Mouse (Mus musculus): ENCODE measurements around the gene Inhba. TPM values are rescaled to one million over a fixed set of nuclear protein-coding genes. Genes with fewer than 3 reads are reported as not detected.

Gene Inhba
- polyA plus RNA-seq, 1 experiment from 2014 or later, result 11.7 TPM

DNA sequence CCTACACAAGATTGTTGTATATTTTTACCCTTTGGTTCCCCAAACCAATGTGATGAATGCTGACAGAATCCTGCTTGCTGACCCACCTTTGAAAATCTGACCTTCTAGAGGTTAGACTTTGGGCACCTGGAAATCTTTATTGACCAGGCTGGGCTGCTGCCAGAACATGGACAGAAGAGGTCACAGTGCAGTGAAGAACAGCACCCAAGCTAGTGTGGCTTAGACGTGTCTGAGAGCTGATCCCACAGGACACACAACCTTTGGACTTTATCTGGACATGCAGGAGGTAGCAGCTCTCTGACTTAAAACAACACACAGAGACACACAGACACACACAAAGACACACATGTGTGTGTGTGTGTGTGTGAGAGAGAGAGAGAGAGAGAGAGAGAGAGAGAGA, 3.3 kb upstream of the Inhba start:
- Histone ChIP-seq H3K4me1 (ENCODE audit: control insufficient read depth, insufficient read depth, low read length) (peaks cover 9% of the 10 kb centered on the region), H3K4me3 (ENCODE audit: low read length) (no peak overlapping the region), H3K27ac (ENCODE audit: low read length) (no peak overlapping the region), H3K4me2 (ENCODE audit: low read depth, low read length) (no peak overlapping the region), H3K27me3 (ENCODE audit: control insufficient read depth, insufficient read depth, low read length) (no peaks in the 10 kb centered on the region), H3K36me3 (ENCODE audit: control insufficient read depth, insufficient read depth) (no peaks in the 10 kb centered on the region), H3K9me3 (replicated peaks; ENCODE audit: control insufficient read depth, low read length) (no peaks in the 10 kb centered on the region), H3K9ac (ENCODE audit: low read length) (no peak overlapping the region)
- WGBS, result 44% methylated on average over 1 of the region's 1 CpGs
- ATAC-seq (replicated peaks; ENCODE audit: extremely low read depth, insufficient read depth, low FRiP score), result no peak

DNA sequence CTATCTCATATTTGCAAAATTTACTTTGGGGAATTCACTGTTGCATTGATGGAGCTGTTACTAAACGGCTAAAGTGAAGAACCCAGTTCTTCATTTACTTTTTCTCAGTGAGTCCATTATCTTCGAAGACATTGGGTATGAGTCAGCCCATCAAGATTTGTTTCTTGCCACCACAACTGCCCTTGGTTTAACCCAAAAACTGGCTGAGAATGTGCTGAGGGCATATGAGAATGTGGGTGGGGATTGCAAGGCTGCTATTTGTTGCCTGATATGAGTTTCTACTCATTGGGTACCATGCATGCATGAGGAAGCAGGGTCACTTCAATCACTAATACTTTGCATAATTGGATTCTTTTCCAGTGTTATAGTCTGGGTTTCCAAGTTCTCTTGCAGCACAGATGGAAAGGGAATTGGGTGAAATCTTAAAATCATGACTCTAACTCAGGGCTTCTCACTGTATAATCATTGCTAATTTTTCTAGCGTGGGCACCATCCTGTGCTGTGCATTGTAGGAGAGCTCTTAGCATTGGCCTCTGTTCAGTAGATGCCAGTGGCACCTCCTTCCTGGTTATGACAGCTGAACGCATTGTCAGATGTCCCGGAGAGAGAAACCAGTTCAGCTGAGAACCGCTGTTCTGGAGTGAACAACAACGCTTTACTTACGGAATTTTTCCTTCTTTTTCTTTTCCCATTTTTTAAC, 1.7 kb upstream of the Inhba start:
- H3K4me2 ChIP-seq (ENCODE audit: low read depth, low read length), result no peak overlapping the region
- no peaks in the 10 kb centered on the region for H3K36me3 ChIP-seq (ENCODE audit: control insufficient read depth, insufficient read depth)
- H3K9me3 ChIP-seq (replicated peaks; ENCODE audit: control insufficient read depth, low read length), result no peaks in the 10 kb centered on the region
- H3K27ac ChIP-seq (ENCODE audit: low read length), result no peak overlapping the region
- no peak for ATAC-seq (replicated peaks; ENCODE audit: extremely low read depth, insufficient read depth, low FRiP score)
- WGBS, result 90% methylated on average over 8 of the region's 8 CpGs
- no peak overlapping the region for H3K4me3 ChIP-seq (ENCODE audit: low read length)
- H3K9ac ChIP-seq (ENCODE audit: low read length), result no peak overlapping the region
- H3K4me1 ChIP-seq (ENCODE audit: control insufficient read depth, insufficient read depth, low read length), result peaks cover 9% of the 10 kb centered on the region
- H3K27me3 ChIP-seq (ENCODE audit: control insufficient read depth, insufficient read depth, low read length), result no peaks in the 10 kb centered on the region

DNA sequence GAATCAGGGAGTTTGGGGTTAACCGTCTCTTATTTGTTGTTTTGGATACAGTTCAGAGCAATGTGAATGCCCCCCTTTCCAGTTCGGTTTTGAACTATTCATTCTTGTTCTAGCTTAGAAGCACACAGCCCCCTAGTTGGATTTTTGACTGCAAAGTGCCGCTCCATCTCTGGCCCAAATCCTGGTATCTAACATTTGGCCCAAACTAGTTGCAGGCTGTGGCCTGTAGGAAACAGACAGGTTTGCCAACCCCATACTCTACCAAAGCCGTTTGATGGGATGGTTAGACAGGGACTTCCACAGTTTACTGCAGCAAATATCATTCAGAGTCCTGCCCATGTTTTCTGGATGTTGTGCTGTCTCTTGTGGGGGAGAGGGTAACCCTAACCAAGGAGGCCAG, 1.1 kb upstream of the Inhba start:
- peaks cover 9% of the 10 kb centered on the region for H3K4me1 ChIP-seq (ENCODE audit: control insufficient read depth, insufficient read depth, low read length)
- no peaks in the 10 kb centered on the region for H3K9me3 ChIP-seq (replicated peaks; ENCODE audit: control insufficient read depth, low read length)
- H3K36me3 ChIP-seq (ENCODE audit: control insufficient read depth, insufficient read depth), result no peaks in the 10 kb centered on the region
- no peak overlapping the region for H3K4me3 ChIP-seq (ENCODE audit: low read length)
- ATAC-seq (replicated peaks; ENCODE audit: extremely low read depth, insufficient read depth, low FRiP score), result no peak
- H3K27ac ChIP-seq (ENCODE audit: low read length), result no peak overlapping the region
- no peak overlapping the region for H3K9ac ChIP-seq (ENCODE audit: low read length)
- H3K27me3 ChIP-seq (ENCODE audit: control insufficient read depth, insufficient read depth, low read length), result no peaks in the 10 kb centered on the region
- WGBS, result 82% methylated on average over 4 of the region's 4 CpGs
- H3K4me2 ChIP-seq (ENCODE audit: low read depth, low read length), result no peak overlapping the region

DNA sequence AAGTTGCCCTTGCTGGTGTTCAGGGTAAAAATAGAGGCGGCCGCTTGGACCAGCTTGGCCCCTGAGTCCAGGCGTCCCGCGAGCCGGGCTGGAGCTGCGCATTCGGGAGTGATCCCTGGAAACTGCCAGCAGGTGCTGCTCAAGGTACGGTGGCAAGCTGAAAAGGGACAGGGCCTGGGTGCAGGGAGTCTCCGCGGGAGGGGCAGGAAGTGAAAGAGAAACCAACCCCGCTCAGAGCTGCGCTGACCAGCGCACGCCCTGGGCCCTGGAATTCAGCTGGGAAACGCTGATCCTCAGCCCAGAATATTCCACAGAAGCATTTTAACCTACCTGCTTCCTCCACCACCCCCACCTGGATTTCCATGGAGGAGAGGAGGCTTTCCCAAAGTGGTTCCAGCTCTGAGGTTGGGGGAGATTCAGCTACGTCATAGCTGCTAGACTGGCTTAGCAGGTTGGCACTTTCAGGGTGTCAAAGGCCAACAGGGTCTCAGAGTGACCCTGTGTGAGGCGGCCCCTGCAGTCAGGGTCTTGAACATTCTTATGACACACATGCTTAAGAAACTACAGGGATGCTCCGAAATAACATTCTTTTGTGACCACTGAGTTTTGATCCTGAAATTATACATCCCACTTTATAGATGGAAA, 714 bp downstream of the Inhba start:
- Histone ChIP-seq H3K36me3 (ENCODE audit: control insufficient read depth, insufficient read depth) (no peaks in the 10 kb centered on the region), H3K27ac (ENCODE audit: low read length) (peak overlapping the region; percentile 72), H3K4me1 (ENCODE audit: control insufficient read depth, insufficient read depth, low read length) (peaks cover 9% of the 10 kb centered on the region), H3K4me3 (ENCODE audit: low read length) (peak overlapping the region; percentile 55), H3K27me3 (ENCODE audit: control insufficient read depth, insufficient read depth, low read length) (peaks cover 4% of the 10 kb centered on the region; the same call in 1 of the 2 replicates), H3K4me2 (ENCODE audit: low read depth, low read length) (peak overlapping the region; percentile 77), H3K9ac (ENCODE audit: low read length) (peak overlapping the region; percentile 81), H3K9me3 (replicated peaks; ENCODE audit: control insufficient read depth, low read length) (no peaks in the 10 kb centered on the region)
- ATAC-seq (replicated peaks; ENCODE audit: extremely low read depth, insufficient read depth, low FRiP score), result peak; percentile 93
- 5% methylated on average over 19 of the region's 19 CpGs for WGBS

DNA sequence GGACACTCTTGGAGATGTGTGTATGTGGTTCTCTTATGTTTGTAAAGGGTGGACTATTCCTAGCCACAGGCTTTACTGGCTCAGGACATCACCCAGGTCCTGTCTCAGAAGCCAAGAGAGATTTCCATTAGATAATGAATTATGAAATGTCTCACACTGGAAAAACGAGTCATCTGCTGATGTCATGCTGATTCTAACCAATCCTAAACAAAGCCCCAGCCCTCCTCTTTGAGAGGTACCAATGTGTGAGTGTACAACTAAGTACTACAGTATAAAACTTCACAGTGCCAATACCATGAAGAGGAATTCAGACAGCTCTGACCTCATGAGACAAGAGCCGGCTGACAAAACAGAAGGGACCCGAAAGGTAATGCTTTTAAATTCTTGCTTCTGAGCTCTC, 2.5 kb downstream of the Inhba start:
- Histone ChIP-seq H3K4me3 (ENCODE audit: low read length) (no peak overlapping the region), H3K27me3 (ENCODE audit: control insufficient read depth, insufficient read depth, low read length) (peaks cover 4% of the 10 kb centered on the region; the same call in 1 of the 2 replicates), H3K27ac (ENCODE audit: low read length) (no peak overlapping the region), H3K36me3 (ENCODE audit: control insufficient read depth, insufficient read depth) (no peaks in the 10 kb centered on the region), H3K9ac (ENCODE audit: low read length) (no peak overlapping the region), H3K9me3 (replicated peaks; ENCODE audit: control insufficient read depth, low read length) (no peaks in the 10 kb centered on the region), H3K4me1 (ENCODE audit: control insufficient read depth, insufficient read depth, low read length) (peaks cover 15% of the 10 kb centered on the region), H3K4me2 (ENCODE audit: low read depth, low read length) (no peak overlapping the region)
- 45% methylated on average over 3 of the region's 3 CpGs for WGBS
- ATAC-seq (replicated peaks; ENCODE audit: extremely low read depth, insufficient read depth, low FRiP score), result no peak

DNA sequence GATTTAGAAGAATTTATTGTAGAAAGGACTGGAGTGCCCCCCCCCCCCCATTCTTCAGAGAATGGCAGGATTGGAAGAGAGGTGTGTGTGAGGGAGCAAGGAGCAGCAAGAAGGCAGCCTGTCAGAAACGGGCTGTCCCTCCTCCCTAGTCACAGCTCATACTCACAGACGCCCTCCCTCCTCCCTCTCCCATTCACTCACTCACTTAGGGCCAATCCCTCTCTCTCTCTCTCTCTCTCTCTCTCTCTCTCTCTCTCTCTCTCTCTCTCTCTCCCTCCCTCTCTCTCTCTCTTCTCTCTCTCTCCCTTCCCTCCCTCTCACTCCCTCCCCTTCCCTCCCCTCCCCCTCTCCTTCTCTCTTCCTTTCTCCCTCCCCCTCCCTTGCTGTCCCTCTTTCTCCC, 4.9 kb downstream of the Inhba start:
- Histone ChIP-seq H3K9ac (ENCODE audit: low read length) (no peak overlapping the region), H3K36me3 (ENCODE audit: control insufficient read depth, insufficient read depth) (no peaks in the 10 kb centered on the region), H3K27ac (ENCODE audit: low read length) (no peak overlapping the region), H3K4me3 (ENCODE audit: low read length) (peak overlapping the region; percentile 65; the same call in 1 of the 2 replicates), H3K4me1 (ENCODE audit: control insufficient read depth, insufficient read depth, low read length) (peaks cover 12% of the 10 kb centered on the region), H3K4me2 (ENCODE audit: low read depth, low read length) (peak overlapping the region; percentile 82; the same call in 1 of the 2 replicates), H3K9me3 (replicated peaks; ENCODE audit: control insufficient read depth, low read length) (no peaks in the 10 kb centered on the region), H3K27me3 (ENCODE audit: control insufficient read depth, insufficient read depth, low read length) (peaks cover 4% of the 10 kb centered on the region; the same call in 1 of the 2 replicates)
- no peak for ATAC-seq (replicated peaks; ENCODE audit: extremely low read depth, insufficient read depth, low FRiP score)
- WGBS, result 0% methylated on average over 1 of the region's 2 CpGs

DNA sequence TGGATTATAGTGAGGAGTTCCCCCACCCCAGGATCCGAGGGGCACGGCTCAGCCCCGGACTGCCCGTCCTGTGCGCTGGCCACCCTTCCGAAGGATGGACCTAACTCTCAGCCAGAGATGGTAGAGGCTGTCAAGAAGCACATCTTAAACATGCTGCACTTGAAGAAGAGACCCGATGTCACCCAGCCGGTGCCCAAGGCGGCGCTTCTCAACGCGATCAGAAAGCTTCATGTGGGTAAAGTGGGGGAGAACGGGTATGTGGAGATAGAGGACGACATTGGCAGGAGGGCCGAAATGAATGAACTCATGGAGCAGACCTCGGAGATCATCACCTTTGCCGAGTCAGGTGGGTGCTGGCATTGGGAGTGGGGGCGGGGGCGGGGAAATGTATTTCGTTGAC, 5.7 kb downstream of the Inhba start:
- peak overlapping the region; percentile 70 for H3K27ac ChIP-seq (ENCODE audit: low read length)
- WGBS, result 0% methylated on average over 20 of the region's 20 CpGs

DNA sequence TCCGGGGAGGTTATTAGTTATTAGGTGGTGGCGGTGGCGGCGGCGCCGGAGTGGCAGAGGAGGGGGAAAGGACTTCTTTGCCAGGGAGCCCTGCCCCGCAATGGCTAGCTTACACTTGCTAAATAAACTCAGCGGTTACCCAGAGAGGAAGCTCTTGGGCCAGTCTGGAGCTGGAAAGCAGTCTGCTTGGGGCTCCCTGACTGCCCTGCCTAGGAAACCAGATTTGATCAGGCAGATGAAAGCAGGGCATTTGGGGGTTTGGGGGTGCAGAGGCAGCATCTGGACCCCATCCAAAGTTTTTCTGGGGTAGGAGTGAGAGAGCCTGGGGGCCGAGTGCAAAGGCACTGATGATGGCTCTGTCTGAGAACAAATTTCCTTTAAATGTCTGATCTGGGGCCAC, 6.1 kb downstream of the Inhba start:
- H3K27ac ChIP-seq (ENCODE audit: low read length), result peak overlapping the region; percentile 70
- 2% methylated on average over 9 of the region's 9 CpGs for WGBS
- H3K9me3 ChIP-seq (replicated peaks; ENCODE audit: control insufficient read depth, low read length), result no peaks in the 10 kb centered on the region

More for the DNA sequence above, 5.7 kb downstream of the Inhba start:
- H3K9ac ChIP-seq (ENCODE audit: low read length), result peak overlapping the region; percentile 72
- H3K4me1 ChIP-seq (ENCODE audit: control insufficient read depth, insufficient read depth, low read length), result peaks cover 10% of the 10 kb centered on the region
- no peaks in the 10 kb centered on the region for H3K9me3 ChIP-seq (replicated peaks; ENCODE audit: control insufficient read depth, low read length)
- peak overlapping the region; percentile 65 for H3K4me3 ChIP-seq (ENCODE audit: low read length)
- H3K27me3 ChIP-seq (ENCODE audit: control insufficient read depth, insufficient read depth, low read length), result peaks cover 4% of the 10 kb centered on the region; the same call in 1 of the 2 replicates
- H3K36me3 ChIP-seq (ENCODE audit: control insufficient read depth, insufficient read depth), result no peaks in the 10 kb centered on the region
- peak overlapping the region; percentile 82 for H3K4me2 ChIP-seq (ENCODE audit: low read depth, low read length)
- 0 out of 2 replicates have a peak, but pooled peaks have one; percentile 16 for ATAC-seq (replicated peaks; ENCODE audit: extremely low read depth, insufficient read depth, low FRiP score)

More for the DNA sequence above, 6.1 kb downstream of the Inhba start:
- Histone ChIP-seq H3K4me2 (ENCODE audit: low read depth, low read length) (peak overlapping the region; percentile 82), H3K36me3 (ENCODE audit: control insufficient read depth, insufficient read depth) (no peaks in the 10 kb centered on the region), H3K4me3 (ENCODE audit: low read length) (peak overlapping the region; percentile 65), H3K4me1 (ENCODE audit: control insufficient read depth, insufficient read depth, low read length) (peaks cover 6% of the 10 kb centered on the region), H3K27me3 (ENCODE audit: control insufficient read depth, insufficient read depth, low read length) (peaks cover 4% of the 10 kb centered on the region; the same call in 1 of the 2 replicates), H3K9ac (ENCODE audit: low read length) (peak overlapping the region; percentile 72)
- ATAC-seq (replicated peaks; ENCODE audit: extremely low read depth, insufficient read depth, low FRiP score), result no peak

Data from heart, embryonic 16.5 days (tissue).